Mouse (Mus musculus) erythroblast, embryonic 14.5 days (primary cell): ENCODE results near the gene Ctdspl. TPM values are rescaled to one million over a fixed set of nuclear protein-coding genes. Genes with fewer than 3 reads are reported as not detected.

Experiments used
- H3K27me3 ChIP-seq: 2 replicates; pipeline ENCODE4 v1.6.1; 2012; ENCODE audit warnings: inconsistent platforms; ENCODE audit not compliant: control insufficient read depth
- H3K36me3 ChIP-seq: 2 replicates; pipeline ENCODE4 v1.6.1; 2012; ENCODE audit warnings: mild to moderate bottlenecking, inconsistent platforms; ENCODE audit not compliant: control insufficient read depth
- H3K4me1 ChIP-seq: 2 replicates; pipeline ENCODE4 v1.6.1; 2012; ENCODE audit warnings: inconsistent platforms; ENCODE audit not compliant: control insufficient read depth
- H3K4me3 ChIP-seq: replicated peaks from 2 replicates; pipeline ENCODE3; 2012; ENCODE audit warnings: moderate library complexity, mild to moderate bottlenecking, inconsistent platforms
- H3K9me3 ChIP-seq: 2 replicates; pipeline ENCODE4 v1.6.1; 2012; ENCODE audit warnings: low read length, inconsistent platforms, mixed read lengths; ENCODE audit not compliant: control insufficient read depth
- GATA1 ChIP-seq: IDR thresholded peaks from 2 replicates; pipeline ENCODE4 v1.6.1; 2012; ENCODE audit warnings: low read length, inconsistent platforms, mixed read lengths
- TAL1 ChIP-seq: IDR thresholded peaks from 3 replicates; pipeline ENCODE4 v1.6.1; 2012; ENCODE audit warnings: low read length, inconsistent platforms, mixed read lengths
- polyA plus RNA-seq: library from polyadenylated mRNA; stranded (reverse); fragments of >175 nt; gene quantifications from 2 replicates; pipeline ENCODE4 v1.2.3, GENCODE M21; 2012

Gene Ctdspl
- polyA plus RNA-seq, 1 experiment, result 0.14 TPM

- H3K4me1 ChIP-seq, result peaks cover 17% of the 10 kb centered on the region
- no peak overlapping the region for H3K4me3 ChIP-seq
- TF ChIP-seq TAL1 (no peak), GATA1 (no peak)
- peaks cover 8% of the 10 kb centered on the region for H3K36me3 ChIP-seq
- no peaks in the 10 kb centered on the region for H3K9me3 ChIP-seq
- H3K27me3 ChIP-seq, result no peaks in the 10 kb centered on the region
These were observed 62.7 kb downstream of the Ctdspl start for GRCm38 (mm10) chr9:118988787-118989580.

GRCm38 (mm10) chr9:118990490-118990889 lies 64.2 kb downstream of the Ctdspl start:
- peaks cover 8% of the 10 kb centered on the region for H3K36me3 ChIP-seq
- peaks cover 22% of the 10 kb centered on the region for H3K4me1 ChIP-seq
- H3K9me3 ChIP-seq, result no peaks in the 10 kb centered on the region
- no peak overlapping the region for H3K4me3 ChIP-seq
- TF ChIP-seq TAL1 (no peak), GATA1 (no peak)
- no peaks in the 10 kb centered on the region for H3K27me3 ChIP-seq

GRCm38 (mm10) chr9:118991750-118992585 lies 65.7 kb downstream of the Ctdspl start:
- Histone ChIP-seq H3K27me3 (no peaks in the 10 kb centered on the region), H3K4me1 (peaks cover 24% of the 10 kb centered on the region), H3K36me3 (peaks cover 8% of the 10 kb centered on the region), H3K9me3 (no peaks in the 10 kb centered on the region), H3K4me3 (no peak overlapping the region)
- TF ChIP-seq TAL1, result no peak
- TF ChIP-seq GATA1, result no peak

- H3K9me3 ChIP-seq, result no peaks in the 10 kb centered on the region
- H3K4me3 ChIP-seq, result no peak overlapping the region
- H3K4me1 ChIP-seq, result peaks cover 24% of the 10 kb centered on the region
- H3K27me3 ChIP-seq, result no peaks in the 10 kb centered on the region
- H3K36me3 ChIP-seq, result peaks cover 7% of the 10 kb centered on the region
- TF ChIP-seq GATA1, result no peak
- TF ChIP-seq TAL1, result no peak
These were observed 66.3 kb downstream of the Ctdspl start for GRCm38 (mm10) chr9:118992586-118992955.

- Histone ChIP-seq H3K27me3 (no peaks in the 10 kb centered on the region), H3K4me1 (peaks cover 15% of the 10 kb centered on the region), H3K4me3 (no peak overlapping the region), H3K36me3 (peaks cover 3% of the 10 kb centered on the region; the same call in 1 of the 2 replicates), H3K9me3 (no peaks in the 10 kb centered on the region)
- TF ChIP-seq TAL1 (no peak), GATA1 (no peak)
These were observed 68.4 kb downstream of the Ctdspl start for GRCm38 (mm10) chr9:118994524-118995227.

- TF ChIP-seq TAL1 (no peak), GATA1 (no peak)
- Histone ChIP-seq H3K4me3 (no peak overlapping the region), H3K4me1 (peaks cover 15% of the 10 kb centered on the region), H3K27me3 (no peaks in the 10 kb centered on the region), H3K36me3 (peaks cover 3% of the 10 kb centered on the region; the same call in 1 of the 2 replicates), H3K9me3 (no peaks in the 10 kb centered on the region)
These were observed 69.3 kb downstream of the Ctdspl start for GRCm38 (mm10) chr9:118995539-118995938.

GRCm38 (mm10) chr9:118997241-118997640 lies 71.0 kb downstream of the Ctdspl start:
- peaks cover 8% of the 10 kb centered on the region; the same call in 1 of the 2 replicates for H3K4me1 ChIP-seq
- H3K9me3 ChIP-seq, result no peaks in the 10 kb centered on the region
- no peak for TF ChIP-seq TAL1
- TF ChIP-seq GATA1, result no peak
- H3K27me3 ChIP-seq, result no peaks in the 10 kb centered on the region
- H3K36me3 ChIP-seq, result peaks cover 5% of the 10 kb centered on the region
- H3K4me3 ChIP-seq, result no peak overlapping the region

- H3K27me3 ChIP-seq, result no peaks in the 10 kb centered on the region
- H3K4me1 ChIP-seq, result peaks cover 7% of the 10 kb centered on the region; the same call in 1 of the 2 replicates
- TF ChIP-seq GATA1, result no peak
- no peak for TF ChIP-seq TAL1
- H3K9me3 ChIP-seq, result no peaks in the 10 kb centered on the region
- no peak overlapping the region for H3K4me3 ChIP-seq
- peaks cover 2% of the 10 kb centered on the region for H3K36me3 ChIP-seq
These were observed 73.9 kb downstream of the Ctdspl start for GRCm38 (mm10) chr9:119000196-119000595.
